Mouse (Mus musculus) hindlimb bud, embryonic 11.5 days (tissue): ENCODE measurements around the gene Dnaaf1.

Experiments used
- DNase-seq: peaks from one replicate; pipeline ENCODE4 v3.0.0-alpha.2; 2012; ENCODE audit warnings: low read depth, low spot score; ENCODE audit errors: extremely low spot score

The Dnaaf1 gene

GRCm38 (mm10) chr8:119646197-119646596, 71.2 kb downstream of the Dnaaf1 start:
- DNase-seq = no peak

- DNase-seq = no peak
These were observed 71.8 kb downstream of the Dnaaf1 start for GRCm38 (mm10) chr8:119646846-119647245.
